Mouse (Mus musculus) c-Kit-positive CD71-positive TER-119-negative erythroid progenitor cells, embryonic 14.5 days (primary cell): ENCODE data around the gene Dnaic1.
"Not testable (repeated sequence)": the region's sequence is repeated elsewhere in the genome, so short reads cannot be mapped to it uniquely, and the experiment has no call there.

Experiments
- DNase-seq: peaks from one replicate; pipeline ENCODE4 v3.0.0-alpha.2; 2013; ENCODE audit warnings: low read depth

Gene Dnaic1

GRCm38 (mm10) chr4:41665009-41665675 lies 95.6 kb downstream of the Dnaic1 start:
- no peak for DNase-seq

- DNase-seq: no peak
These were observed 97.1 kb downstream of the Dnaic1 start for GRCm38 (mm10) chr4:41666646-41667045.

GRCm38 (mm10) chr4:41670836-41671235 lies 101.3 kb downstream of the Dnaic1 start:
- DNase-seq: no peak

- DNase-seq: no peak
These were observed 101.9 kb downstream of the Dnaic1 start for GRCm38 (mm10) chr4:41671500-41671899.

GRCm38 (mm10) chr4:41671963-41672480 lies 102.4 kb downstream of the Dnaic1 start:
- no peak for DNase-seq

- no peak for DNase-seq
These were observed 103.0 kb downstream of the Dnaic1 start for GRCm38 (mm10) chr4:41672522-41672963.

- DNase-seq: no peak
These were observed 103.6 kb downstream of the Dnaic1 start for GRCm38 (mm10) chr4:41673186-41673585.

GRCm38 (mm10) chr4:41676248-41677005 lies 106.9 kb downstream of the Dnaic1 start:
- DNase-seq: no peak

- DNase-seq: no peak
These were observed 107.5 kb downstream of the Dnaic1 start for GRCm38 (mm10) chr4:41677006-41677629.

- DNase-seq: no peak
These were observed 109.3 kb downstream of the Dnaic1 start for GRCm38 (mm10) chr4:41678863-41679262.

- no peak for DNase-seq
These were observed 109.7 kb downstream of the Dnaic1 start for GRCm38 (mm10) chr4:41679291-41679690.

GRCm38 (mm10) chr4:41681176-41681575 lies 111.6 kb downstream of the Dnaic1 start:
- DNase-seq: no peak

- DNase-seq: no peak
These were observed 112.4 kb downstream of the Dnaic1 start for GRCm38 (mm10) chr4:41681947-41682346.

- DNase-seq: no peak
These were observed 113.2 kb downstream of the Dnaic1 start for GRCm38 (mm10) chr4:41682789-41683188.

GRCm38 (mm10) chr4:41683303-41683702 lies 113.7 kb downstream of the Dnaic1 start:
- DNase-seq: not testable (repeated sequence)

- not testable (repeated sequence) for DNase-seq
These were observed 114.8 kb downstream of the Dnaic1 start for GRCm38 (mm10) chr4:41684131-41684930.

- DNase-seq: not testable (repeated sequence)
These were observed 115.4 kb downstream of the Dnaic1 start for GRCm38 (mm10) chr4:41684931-41685453.

GRCm38 (mm10) chr4:41685882-41686492 lies 116.4 kb downstream of the Dnaic1 start:
- DNase-seq: not testable (repeated sequence)
